Mouse (Mus musculus) midbrain, embryonic 14.5 days (tissue): ENCODE measurements at regions not wholly inside any gene's neighbourhood (a gene's known extent, or its start where the extent isn't known, plus 50 kb on each side); places are given as distances from the start of the nearest gene placed in this dataset.

Experiments used
- ATAC-seq: fragments of 200-750 bp; cut with Nextera tagmentation; 2 replicates; pipeline ENCODE4 v1.8.0; 2017; ENCODE audit warnings: moderate number of reproducible peaks, moderate library complexity; ENCODE audit not compliant: low FRiP score, low TSS enrichment
- DNase-seq: peaks from one replicate; pipeline ENCODE4 v3.0.0-alpha.2; 2015
- H3K27ac ChIP-seq: fragments of 300-500 bp; sonication (generic); replicated peaks from 2 replicates; pipeline ENCODE4 v1.5.1; 2014; ENCODE audit warnings: mild to moderate bottlenecking, low read depth, low read length, moderate library complexity
- H3K27me3 ChIP-seq: fragments of 300-500 bp; sonication (generic); 2 replicates; pipeline ENCODE4 v1.6.1; 2014; ENCODE audit warnings: low read length, control low read depth, mixed read lengths; ENCODE audit not compliant: control insufficient read depth, insufficient read depth
- H3K36me3 ChIP-seq: fragments of 300-500 bp; sonication (generic); 2 replicates; pipeline ENCODE4 v1.6.1; 2014; ENCODE audit warnings: low read length, control low read depth; ENCODE audit not compliant: control insufficient read depth, insufficient read depth
- H3K4me1 ChIP-seq: fragments of 300-500 bp; sonication (generic); 2 replicates; pipeline ENCODE4 v1.6.1; 2014; ENCODE audit warnings: mild to moderate bottlenecking, antibody characterized with exemption, low read length, control low read depth; ENCODE audit not compliant: control insufficient read depth, insufficient read depth
- H3K4me2 ChIP-seq: fragments of 300-500 bp; sonication (generic); 2 replicates; pipeline ENCODE4 v1.6.1; 2014; ENCODE audit warnings: mild to moderate bottlenecking, low read length, moderate library complexity
- H3K4me3 ChIP-seq: fragments of 300-500 bp; sonication (generic); replicated peaks from 2 replicates; pipeline ENCODE4 v1.5.1; 2014; ENCODE audit warnings: low read depth, low read length
- H3K9ac ChIP-seq: fragments of 300-500 bp; sonication (generic); replicated peaks from 2 replicates; pipeline ENCODE4 v1.6.1; 2014; ENCODE audit warnings: mild to moderate bottlenecking, low read length, moderate library complexity
- H3K9me3 ChIP-seq: fragments of 300-500 bp; sonication (generic); 2 replicates; pipeline ENCODE4 v1.6.1; 2016; ENCODE audit warnings: low read length, control low read depth, mixed read lengths; ENCODE audit not compliant: control insufficient read depth
- WGBS: fragments of 180-500 bp; shearing (Covaris S2); extraction: QIAGEN DNeasy Blood & Tissue Kit; methylation state at CpG from one replicate; pipeline ENCODE4 v1.1.7; 2014; 5-methylcytosine and 5-hydroxymethylcytosine counted together

DNA sequence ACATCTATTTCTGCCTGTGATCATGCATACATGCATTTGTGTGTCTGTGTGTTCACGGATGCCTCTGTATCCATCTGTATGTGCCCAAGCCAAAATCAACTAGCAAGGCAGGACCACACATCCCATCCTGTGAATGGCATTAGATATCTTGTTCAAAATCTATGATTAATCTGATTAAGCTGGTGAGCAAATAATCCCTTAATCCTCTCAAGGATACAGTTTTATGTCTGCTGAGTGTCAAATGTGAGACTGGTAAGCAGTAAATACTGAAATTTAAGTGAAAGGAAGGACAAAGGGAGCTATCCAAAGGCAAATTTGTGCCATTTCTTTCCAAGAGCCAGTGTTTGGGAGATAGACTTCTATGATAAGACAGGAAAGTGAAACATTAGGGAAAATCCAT is 683.4 kb downstream of the Cypt12 start:
- H3K36me3 ChIP-seq, result no peaks in the 10 kb centered on the region
- no peak overlapping the region for H3K27ac ChIP-seq
- H3K9me3 ChIP-seq, result no peaks in the 10 kb centered on the region
- no peak overlapping the region for H3K4me3 ChIP-seq
- DNase-seq (no peak), ATAC-seq (no peak)
- no peak overlapping the region for H3K4me2 ChIP-seq
- H3K27me3 ChIP-seq, result no peaks in the 10 kb centered on the region
- H3K4me1 ChIP-seq, result no peaks in the 10 kb centered on the region
- H3K9ac ChIP-seq, result no peak overlapping the region
- WGBS, result 60% methylated on average over 1 of the region's 1 CpGs

DNA sequence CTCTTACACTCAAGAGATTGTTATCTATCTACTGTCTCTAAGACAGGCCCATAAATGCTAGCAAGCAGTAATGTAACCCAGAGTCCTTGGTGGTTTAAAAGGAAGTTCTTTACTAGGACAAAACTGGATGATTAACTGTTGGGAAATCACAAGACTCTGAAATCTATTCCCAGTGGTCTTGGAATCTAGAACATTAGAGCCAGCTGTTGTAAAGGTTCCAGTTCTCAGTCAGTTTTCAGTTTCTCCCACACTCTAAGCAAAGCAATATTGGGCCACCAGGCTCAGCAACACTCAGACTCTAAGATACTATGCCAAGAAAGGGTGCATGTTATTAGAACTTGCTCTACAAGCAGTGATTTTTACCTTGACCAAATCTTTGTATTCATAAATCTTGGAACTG is 686.6 kb downstream of the Cypt12 start:
- ATAC-seq (no peak), DNase-seq (no peak)
- H3K9me3 ChIP-seq, result no peaks in the 10 kb centered on the region
- H3K36me3 ChIP-seq, result no peaks in the 10 kb centered on the region
- no peak overlapping the region for H3K9ac ChIP-seq
- no peak overlapping the region for H3K4me2 ChIP-seq
- no peak overlapping the region for H3K27ac ChIP-seq
- no peaks in the 10 kb centered on the region for H3K27me3 ChIP-seq
- H3K4me1 ChIP-seq, result no peaks in the 10 kb centered on the region
- H3K4me3 ChIP-seq, result no peak overlapping the region

DNA sequence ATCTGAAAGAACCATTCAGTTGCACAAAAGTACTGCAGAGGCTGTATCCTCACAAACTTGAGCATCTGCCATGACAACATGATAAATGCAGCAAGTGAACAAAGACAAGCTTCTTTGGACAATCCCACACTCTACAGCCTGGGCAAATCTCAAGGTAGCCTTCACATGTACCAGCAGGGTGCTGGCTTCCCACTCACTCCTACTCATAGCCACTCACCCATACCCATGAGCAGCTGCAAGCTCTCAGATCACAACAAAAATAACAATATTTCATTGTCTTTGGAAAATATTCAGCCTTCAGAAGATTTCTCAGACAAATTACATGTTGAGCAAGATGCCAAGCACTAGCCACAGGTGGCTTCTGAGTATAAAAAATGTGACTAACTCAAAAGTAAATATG is 689.3 kb downstream of the Cypt12 start:
- Histone ChIP-seq H3K9me3 (no peaks in the 10 kb centered on the region), H3K27ac (no peak overlapping the region), H3K4me1 (no peaks in the 10 kb centered on the region), H3K4me2 (no peak overlapping the region), H3K27me3 (no peaks in the 10 kb centered on the region), H3K36me3 (no peaks in the 10 kb centered on the region), H3K4me3 (no peak overlapping the region), H3K9ac (no peak overlapping the region)
- no peak for ATAC-seq
- DNase-seq, result no peak

DNA sequence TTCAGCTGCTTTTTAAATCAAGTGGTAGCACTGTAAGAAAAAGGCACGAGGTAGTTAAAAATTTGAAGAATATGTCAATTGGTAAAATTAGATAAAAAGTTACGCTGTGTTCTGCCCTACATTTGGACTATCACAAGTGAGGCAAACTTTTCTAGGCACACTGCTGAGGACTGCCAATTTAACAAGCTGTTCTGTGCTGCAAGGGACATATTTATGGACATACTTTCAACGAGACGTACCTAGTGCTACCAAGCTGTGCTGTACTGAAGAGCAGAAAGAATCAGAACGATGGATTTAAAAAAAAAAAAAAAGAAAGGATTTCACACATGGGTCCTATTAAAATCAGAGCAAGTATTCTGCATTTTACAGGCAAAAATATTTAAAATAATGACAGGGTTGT is 692.1 kb downstream of the Cypt12 start:
- no peaks in the 10 kb centered on the region for H3K4me1 ChIP-seq
- no peak overlapping the region for H3K9ac ChIP-seq
- H3K36me3 ChIP-seq, result no peaks in the 10 kb centered on the region
- H3K4me3 ChIP-seq, result no peak overlapping the region
- DNase-seq, result no peak
- no peaks in the 10 kb centered on the region for H3K9me3 ChIP-seq
- no peak overlapping the region for H3K4me2 ChIP-seq
- no peaks in the 10 kb centered on the region for H3K27me3 ChIP-seq
- ATAC-seq, result no peak
- no peak overlapping the region for H3K27ac ChIP-seq
- WGBS, result 85% methylated on average over 5 of the region's 5 CpGs

DNA sequence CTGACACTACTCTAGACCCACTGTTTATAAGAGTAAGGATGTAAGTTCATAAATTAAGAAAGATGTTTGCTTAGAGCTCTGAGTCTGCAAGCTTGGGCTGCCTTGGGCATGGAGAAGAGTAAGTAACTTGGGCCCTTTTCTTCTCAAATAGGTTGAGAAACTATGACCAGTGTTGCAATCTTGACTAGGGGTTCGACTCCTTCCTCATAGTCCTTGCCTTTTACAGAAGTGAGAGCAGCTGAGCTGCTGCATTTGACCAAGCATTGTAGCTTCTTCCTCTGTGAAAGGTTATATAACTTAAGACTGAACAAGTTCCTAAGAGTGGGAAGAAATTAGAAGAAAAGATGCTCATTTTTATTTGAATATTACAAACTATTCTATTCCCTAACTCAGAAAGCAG is 693.5 kb downstream of the Cypt12 start:
- Histone ChIP-seq H3K36me3 (no peaks in the 10 kb centered on the region), H3K4me3 (no peak overlapping the region), H3K9me3 (no peaks in the 10 kb centered on the region), H3K27me3 (no peaks in the 10 kb centered on the region), H3K9ac (no peak overlapping the region), H3K4me1 (no peaks in the 10 kb centered on the region), H3K4me2 (no peak overlapping the region), H3K27ac (no peak overlapping the region)
- DNase-seq (no peak), ATAC-seq (no peak)
- WGBS, result 89% methylated on average over 1 of the region's 1 CpGs

DNA sequence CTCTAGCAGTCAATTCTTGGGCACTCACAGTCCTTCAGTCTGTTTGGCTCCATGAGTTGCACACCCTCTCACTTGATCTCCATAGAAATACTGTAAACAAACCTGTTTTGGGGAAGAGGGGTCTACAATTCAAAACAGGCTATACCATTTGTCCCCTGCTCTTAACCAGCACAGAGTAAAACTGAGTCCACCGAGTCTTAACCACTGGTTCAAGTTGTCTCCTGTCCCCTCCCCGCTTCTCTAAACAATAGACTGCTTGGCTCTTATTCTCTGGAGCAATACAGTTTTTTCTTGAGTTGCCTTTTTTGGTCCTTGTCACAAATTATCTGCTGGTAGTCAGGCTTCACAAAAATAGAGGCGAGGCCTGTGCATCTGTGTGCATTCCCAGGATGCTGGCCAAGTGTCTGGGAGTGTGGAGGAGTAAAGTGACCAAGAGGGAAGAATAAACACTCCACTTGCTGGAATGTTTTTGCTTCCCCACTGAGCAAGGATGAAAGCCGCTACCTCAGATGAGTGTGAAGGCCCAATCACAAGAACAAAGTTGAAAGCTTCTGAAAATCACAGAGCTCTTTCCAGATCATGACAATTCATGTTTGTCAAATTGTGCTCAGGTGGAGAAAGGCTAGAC is 695.3 kb downstream of the Cypt12 start:
- no peaks in the 10 kb centered on the region for H3K9me3 ChIP-seq
- H3K4me2 ChIP-seq, result no peak overlapping the region
- no peaks in the 10 kb centered on the region for H3K36me3 ChIP-seq
- no peak overlapping the region for H3K27ac ChIP-seq
- no peaks in the 10 kb centered on the region for H3K4me1 ChIP-seq
- no peaks in the 10 kb centered on the region for H3K27me3 ChIP-seq
- DNase-seq (no peak), ATAC-seq (no peak)
- WGBS, result 85% methylated on average over 4 of the region's 4 CpGs
- no peak overlapping the region for H3K9ac ChIP-seq
- H3K4me3 ChIP-seq, result no peak overlapping the region

DNA sequence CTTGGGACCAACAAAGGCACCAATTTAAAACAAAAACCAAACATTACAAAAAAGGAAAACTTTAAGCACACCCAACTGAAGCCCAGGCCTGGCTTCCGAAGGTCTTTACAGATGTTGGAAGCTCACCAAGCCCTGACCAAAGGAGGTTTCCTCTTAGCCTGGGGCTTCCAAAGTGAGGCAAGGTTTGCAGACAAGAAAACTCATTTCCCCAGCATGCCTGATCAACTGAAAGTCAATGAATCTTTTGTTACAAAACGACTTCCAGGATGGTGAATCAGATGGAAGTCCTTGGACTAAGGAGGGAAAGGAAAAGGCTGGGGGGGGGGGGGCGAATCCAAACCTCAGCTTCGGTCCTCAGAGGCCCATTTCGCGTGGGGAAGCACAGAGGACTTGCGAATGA is 697.3 kb downstream of the Cypt12 start:
- H3K27me3 ChIP-seq, result no peaks in the 10 kb centered on the region
- no peak overlapping the region for H3K27ac ChIP-seq
- no peak overlapping the region for H3K9ac ChIP-seq
- WGBS, result 43% methylated on average over 7 of the region's 7 CpGs
- no peaks in the 10 kb centered on the region for H3K9me3 ChIP-seq
- no peak for ATAC-seq
- no peak overlapping the region for H3K4me2 ChIP-seq
- H3K4me3 ChIP-seq, result no peak overlapping the region
- no peaks in the 10 kb centered on the region for H3K36me3 ChIP-seq
- DNase-seq, result no peak
- H3K4me1 ChIP-seq, result no peaks in the 10 kb centered on the region

DNA sequence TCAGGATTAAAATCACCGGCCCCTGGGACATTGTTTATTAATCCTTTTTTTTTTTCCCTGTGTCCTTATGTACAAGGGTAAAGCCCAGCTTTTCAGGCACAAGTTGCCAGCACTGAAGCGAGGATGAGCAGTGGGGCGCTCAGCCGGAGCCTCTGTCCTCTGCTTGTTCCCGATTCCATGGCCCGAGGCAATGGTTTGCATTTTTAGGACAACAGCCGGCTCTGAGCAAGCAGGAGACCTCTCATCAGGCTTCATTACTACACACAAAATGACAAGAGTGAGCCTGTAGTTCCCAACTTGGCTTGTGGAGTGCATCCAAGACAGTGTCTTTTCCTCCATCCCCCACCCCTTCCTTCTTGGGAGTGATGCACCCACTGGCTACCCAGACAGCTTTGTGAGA is 697.7 kb downstream of the Cypt12 start:
- H3K27me3 ChIP-seq, result no peaks in the 10 kb centered on the region
- H3K4me2 ChIP-seq, result no peak overlapping the region
- no peaks in the 10 kb centered on the region for H3K9me3 ChIP-seq
- H3K36me3 ChIP-seq, result no peaks in the 10 kb centered on the region
- ATAC-seq (0 out of 2 replicates have a peak, but pooled peaks have one; percentile 44), DNase-seq (peak; percentile 32)
- WGBS, result 28% methylated on average over 7 of the region's 7 CpGs
- no peak overlapping the region for H3K9ac ChIP-seq
- H3K4me1 ChIP-seq, result no peaks in the 10 kb centered on the region
- H3K27ac ChIP-seq, result no peak overlapping the region
- H3K4me3 ChIP-seq, result no peak overlapping the region

DNA sequence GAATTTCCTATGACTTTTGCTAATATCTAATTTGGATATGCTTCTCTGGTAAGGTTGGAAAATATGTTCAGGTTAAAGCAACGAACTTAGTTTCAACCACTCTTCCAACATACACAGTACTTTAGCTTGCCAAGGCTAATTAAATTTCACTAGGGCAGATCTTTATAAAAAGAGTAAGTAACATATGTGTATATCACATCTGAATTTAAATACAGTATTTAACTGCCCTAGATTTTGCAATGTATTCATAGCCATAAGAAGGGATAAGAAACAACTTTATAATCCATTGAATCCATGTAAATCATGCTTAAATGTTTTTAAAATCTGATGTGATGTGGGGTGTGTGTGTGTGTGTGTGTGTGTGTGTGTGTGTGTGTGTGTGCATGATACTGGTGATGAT is 705.3 kb downstream of the Cypt12 start:
- Histone ChIP-seq H3K4me3 (no peak overlapping the region), H3K9me3 (no peaks in the 10 kb centered on the region), H3K36me3 (no peaks in the 10 kb centered on the region), H3K9ac (no peak overlapping the region), H3K4me1 (no peaks in the 10 kb centered on the region), H3K27me3 (no peaks in the 10 kb centered on the region), H3K4me2 (no peak overlapping the region), H3K27ac (no peak overlapping the region)
- DNase-seq (no peak), ATAC-seq (no peak)
- 87% methylated on average over 1 of the region's 1 CpGs for WGBS
